Mouse (Mus musculus) intestine, embryonic 15.5 days (tissue): Measurements from ENCODE around the gene Snap23. TPM values are rescaled to one million over a fixed set of nuclear protein-coding genes. Genes with fewer than 3 reads are reported as not detected.

Source experiments
- ATAC-seq: fragments of 200-750 bp; cut with Nextera tagmentation; 2 replicates; pipeline ENCODE4 v1.8.0; 2017; ENCODE audit warnings: moderate TSS enrichment, moderate library complexity
- H3K27ac ChIP-seq: fragments of 300-500 bp; sonication (generic); 2 replicates; pipeline ENCODE4 v1.5.1; 2015; ENCODE audit warnings: mild to moderate bottlenecking, inconsistent platforms
- H3K27me3 ChIP-seq: fragments of 300-500 bp; sonication (generic); replicated peaks from 2 replicates; pipeline ENCODE4 v1.6.1; 2015; ENCODE audit warnings: inconsistent platforms
- H3K36me3 ChIP-seq: fragments of 300-500 bp; sonication (generic); 2 replicates; pipeline ENCODE4 v1.6.1; 2015; ENCODE audit warnings: inconsistent platforms
- H3K4me1 ChIP-seq: fragments of 300-500 bp; sonication (generic); replicated peaks from 2 replicates; pipeline ENCODE4 v1.6.1; 2015; ENCODE audit warnings: inconsistent platforms
- H3K4me2 ChIP-seq: fragments of 300-500 bp; sonication (generic); replicated peaks from 2 replicates; pipeline ENCODE4 v1.6.1; 2015; ENCODE audit warnings: mild to moderate bottlenecking, inconsistent platforms
- H3K4me3 ChIP-seq: fragments of 300-500 bp; sonication (generic); replicated peaks from 2 replicates; pipeline ENCODE4 v1.5.1; 2015; ENCODE audit warnings: inconsistent platforms
- H3K9ac ChIP-seq: fragments of 300-500 bp; sonication (generic); 2 replicates; pipeline ENCODE4 v1.6.1; 2015; ENCODE audit warnings: inconsistent platforms
- H3K9me3 ChIP-seq: fragments of 300-500 bp; sonication (generic); 2 replicates; pipeline ENCODE4 v1.6.1; 2016; ENCODE audit warnings: inconsistent platforms
- WGBS: fragments of 180-500 bp; shearing (Covaris S2); methylation state at CpG from one replicate; pipeline ENCODE4 v1.1.7; 2015; 5-methylcytosine and 5-hydroxymethylcytosine counted together
- polyA plus RNA-seq: library from polyadenylated mRNA; unstranded; fragments of >200 nt; fragmentation: Nextera tagmentation; extraction: Ambion mirVana; gene quantifications from 2 replicates; pipeline ENCODE4 v1.2.1, GENCODE M21; 2015

Snap23 gene
- polyA plus RNA-seq, 1 experiment from 2014 or later, result 51.0 TPM

DNA sequence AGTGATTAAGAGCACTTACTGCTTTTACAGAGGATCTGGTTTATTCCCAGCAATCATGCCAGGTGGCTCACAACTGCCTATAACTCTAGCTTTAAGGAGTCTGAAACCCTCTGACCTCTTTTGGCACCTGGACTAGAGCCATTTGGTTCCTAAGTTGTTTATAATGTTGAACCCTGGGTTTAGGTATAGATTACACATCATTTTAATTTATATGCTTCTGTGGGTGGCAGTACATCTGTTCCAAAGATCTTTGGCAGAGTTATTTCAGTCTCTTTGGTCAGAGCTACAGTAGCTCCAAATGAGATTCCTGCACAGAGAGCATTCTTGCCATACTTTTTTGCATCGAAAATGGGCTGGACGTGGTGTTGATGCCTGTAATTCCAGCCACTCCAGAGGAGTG, 30.3 kb downstream of the Snap23 start:
- Histone ChIP-seq H3K4me2 (no peak overlapping the region), H3K27me3 (no peaks in the 10 kb centered on the region), H3K36me3 (peaks cover 31% of the 10 kb centered on the region), H3K4me3 (no peak overlapping the region), H3K9ac (no peak overlapping the region), H3K27ac (no peak overlapping the region), H3K4me1 (no peaks in the 10 kb centered on the region), H3K9me3 (no peaks in the 10 kb centered on the region)
- ATAC-seq, result no peak
- WGBS, result 91% methylated on average over 2 of the region's 2 CpGs

DNA sequence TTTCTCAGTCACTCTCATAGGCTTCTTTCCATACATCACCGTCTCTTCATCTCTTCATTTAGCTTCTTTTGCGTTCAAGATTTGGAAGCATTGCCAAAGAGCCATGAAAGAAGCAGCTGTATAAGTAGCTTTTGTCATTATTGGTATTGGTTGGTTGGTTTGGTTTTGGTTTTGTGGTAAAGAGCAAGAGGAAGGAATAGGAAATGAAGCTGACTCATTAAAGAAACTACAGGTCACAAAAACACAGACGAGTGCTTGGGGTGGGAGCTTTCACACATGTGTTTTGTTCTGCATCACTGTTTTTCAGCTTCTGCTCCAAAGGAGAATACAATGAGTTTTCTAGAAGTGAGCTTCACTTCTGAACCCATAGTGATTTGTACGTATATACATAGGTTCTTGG, 32.0 kb downstream of the Snap23 start:
- Histone ChIP-seq H3K27ac (no peak overlapping the region), H3K4me2 (no peak overlapping the region), H3K9me3 (no peaks in the 10 kb centered on the region), H3K4me1 (no peaks in the 10 kb centered on the region), H3K36me3 (peaks cover 31% of the 10 kb centered on the region), H3K9ac (no peak overlapping the region), H3K27me3 (no peaks in the 10 kb centered on the region), H3K4me3 (no peak overlapping the region)
- 90% methylated on average over 4 of the region's 4 CpGs for WGBS
- no peak for ATAC-seq

DNA sequence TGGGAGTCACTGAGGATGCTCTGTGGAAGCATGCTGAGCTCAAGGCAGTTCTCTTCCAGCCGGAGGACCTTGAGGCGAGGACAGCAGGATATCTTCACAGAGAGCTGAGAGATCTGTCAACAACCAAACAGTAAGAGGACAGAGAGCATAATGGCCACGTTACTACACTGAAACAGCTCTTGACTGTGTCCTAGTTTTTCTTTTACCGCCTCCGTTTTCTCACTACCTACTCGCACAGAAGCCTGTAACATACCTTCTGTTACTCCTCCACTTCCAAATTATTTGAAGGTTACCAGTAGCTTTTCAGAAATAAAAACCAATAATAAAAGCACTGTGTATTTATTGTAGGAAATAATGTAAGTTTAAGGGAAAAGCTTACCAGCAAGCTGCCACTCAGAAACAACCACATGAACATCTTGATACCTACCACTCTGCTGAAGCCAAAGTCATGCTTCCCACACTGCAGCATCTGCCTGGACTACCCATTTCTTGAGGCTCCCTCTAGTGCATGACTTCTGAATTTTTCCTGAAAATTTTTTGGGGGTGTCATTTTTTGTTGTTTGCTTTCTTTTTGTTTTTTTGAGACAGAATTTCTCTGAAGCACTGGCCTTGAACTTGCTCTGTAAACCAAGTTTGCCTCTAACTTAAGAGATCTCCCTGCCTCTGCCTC, 38.7 kb downstream of the Snap23 start:
- no peak overlapping the region for H3K27ac ChIP-seq
- H3K36me3 ChIP-seq, result no peaks in the 10 kb centered on the region
- no peak for ATAC-seq
- WGBS, result 88% methylated on average over 6 of the region's 6 CpGs
- H3K4me2 ChIP-seq, result no peak overlapping the region
- H3K4me1 ChIP-seq, result 0 out of 2 replicates have a peak, but pooled peaks cover 7% of the 10 kb centered on the region
- H3K9me3 ChIP-seq, result no peaks in the 10 kb centered on the region
- no peak overlapping the region for H3K4me3 ChIP-seq
- no peaks in the 10 kb centered on the region for H3K27me3 ChIP-seq
- no peak overlapping the region for H3K9ac ChIP-seq

DNA sequence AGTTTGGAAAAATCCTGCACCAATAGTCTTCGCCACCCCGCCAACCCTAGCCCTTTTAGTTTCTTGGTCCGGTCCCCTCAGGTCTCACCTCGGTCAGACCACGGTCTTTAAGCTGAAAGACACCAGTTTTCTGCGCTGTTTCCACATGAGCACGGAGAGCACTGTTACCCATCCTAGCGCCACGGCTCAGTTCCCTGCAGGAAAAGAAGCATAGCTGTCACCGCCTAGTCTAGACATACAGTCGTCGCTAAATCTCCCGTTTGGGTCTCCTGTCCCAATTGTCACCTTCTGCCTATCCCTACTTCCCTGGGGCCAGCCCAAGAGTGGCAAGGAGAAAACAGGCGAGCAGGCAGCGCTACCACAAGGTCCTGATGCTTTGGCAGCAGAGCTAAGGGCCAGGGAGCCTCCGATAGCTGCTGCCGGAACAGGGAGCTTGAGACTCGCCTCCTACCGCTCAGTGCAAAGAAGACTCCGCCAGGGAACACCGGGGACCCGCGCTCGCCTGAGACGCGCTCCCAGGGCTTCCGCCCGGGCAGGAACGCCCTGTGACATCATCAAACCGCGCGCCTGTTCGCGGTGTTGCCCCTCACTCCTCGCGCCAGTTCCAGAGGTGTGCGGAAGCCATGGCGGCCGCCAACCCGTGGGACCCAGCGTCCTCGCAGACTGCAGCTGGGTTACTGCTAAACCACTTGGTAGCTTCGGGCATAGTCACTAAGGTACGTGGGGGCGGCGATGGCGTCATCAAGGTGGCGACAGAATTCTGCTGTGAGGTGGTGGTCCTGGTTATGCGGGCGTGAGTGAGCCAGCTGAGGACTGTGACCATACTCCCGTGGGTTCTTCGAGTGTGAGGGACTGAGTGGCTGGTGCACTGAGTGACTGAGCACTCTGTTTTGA, 41.6 kb downstream of the Snap23 start, which contains the start of the genes Haus2 and Lrrc57:
Haus2 (plus strand) TSS at position 554 of the 894 bp plus-strand sequence.
Lrrc57 (minus strand) TSS at position 691 of the 894 bp plus-strand sequence.
- Histone ChIP-seq H3K9me3 (no peaks in the 10 kb centered on the region), H3K27me3 (no peaks in the 10 kb centered on the region), H3K27ac (peak within 1 kb of the TSS; percentile 92), H3K4me2 (peak within 1 kb of the TSS; percentile 70), H3K9ac (peak within 1 kb of the TSS; percentile 82), H3K4me1 (0 out of 2 replicates have a peak, but pooled peaks cover 7% of the 10 kb centered on the region), H3K36me3 (no peaks in the 10 kb centered on the region), H3K4me3 (peak within 1 kb of the TSS; percentile 85)
- peak; percentile 99 for ATAC-seq
- WGBS, result under 1% methylated on average over 52 of the region's 52 CpGs

DNA sequence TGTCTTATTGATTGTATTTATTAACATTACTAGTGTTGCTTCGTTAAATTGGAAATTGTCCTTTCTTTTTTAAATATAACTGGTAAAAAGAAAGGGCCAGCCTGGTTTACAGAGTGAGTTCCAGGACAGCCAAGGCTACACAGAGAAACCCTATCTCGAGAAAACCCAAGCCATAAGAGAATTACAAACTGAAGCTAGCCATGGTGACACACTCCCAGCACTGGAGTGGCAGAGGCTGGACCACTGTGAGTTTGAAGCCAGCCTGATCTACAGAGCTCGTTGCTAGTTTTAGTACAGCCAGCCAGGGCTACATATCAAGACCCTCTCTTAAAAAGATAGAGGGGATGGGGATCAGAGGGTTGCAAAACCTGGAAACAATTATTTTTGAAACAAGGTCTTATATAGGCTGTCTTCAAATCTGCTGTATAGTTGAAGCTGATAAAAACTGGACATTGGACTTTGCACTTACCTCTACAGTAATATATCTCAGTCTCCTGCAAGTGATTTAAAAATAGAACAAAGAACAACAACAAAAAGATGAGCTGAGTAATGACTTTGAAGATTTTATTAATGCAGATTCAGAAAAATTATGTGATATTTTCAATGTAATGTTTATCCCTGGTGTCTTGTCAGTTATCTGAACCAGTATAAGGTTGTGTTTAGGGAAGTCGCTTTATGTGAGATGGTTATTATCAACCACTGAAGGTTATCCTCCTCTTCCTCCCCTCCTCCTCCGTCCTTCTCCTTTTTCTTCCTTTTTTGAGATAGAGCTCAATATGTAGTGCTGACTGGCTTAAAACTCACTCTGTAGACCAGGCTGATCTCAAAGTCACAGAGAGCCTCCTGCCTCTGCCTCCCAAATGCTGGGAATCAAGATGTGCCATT, 49.0 kb downstream of the Snap23 start:
- Histone ChIP-seq H3K27me3 (no peaks in the 10 kb centered on the region), H3K4me1 (no peaks in the 10 kb centered on the region), H3K9me3 (no peaks in the 10 kb centered on the region), H3K9ac (no peak overlapping the region), H3K36me3 (peaks cover 14% of the 10 kb centered on the region; the same call in 1 of the 2 replicates), H3K27ac (no peak overlapping the region), H3K4me3 (no peak overlapping the region), H3K4me2 (no peak overlapping the region)
- WGBS, result 87% methylated on average over 5 of the region's 5 CpGs
- ATAC-seq, result peak; percentile 59

DNA sequence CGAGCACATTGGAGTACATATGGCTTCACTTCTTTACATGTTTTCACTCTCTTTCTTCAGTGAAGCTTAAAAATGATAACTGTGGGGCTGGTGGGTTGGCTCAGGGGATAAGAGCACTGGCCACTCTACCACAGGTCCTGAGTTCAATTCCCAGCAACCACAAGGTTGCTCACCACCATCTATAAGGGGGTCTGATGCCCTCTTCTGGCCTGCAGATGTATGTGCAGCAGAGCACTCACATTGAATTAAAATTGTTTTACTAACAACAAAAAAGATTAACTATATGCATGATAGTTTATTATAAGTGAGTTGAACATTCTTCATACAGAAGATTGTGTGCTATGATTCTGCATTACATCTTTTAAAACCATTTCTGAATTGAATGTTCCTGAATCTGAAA, 52.1 kb downstream of the Snap23 start:
- H3K36me3 ChIP-seq, result peaks cover 14% of the 10 kb centered on the region; the same call in 1 of the 2 replicates
- H3K4me3 ChIP-seq, result no peak overlapping the region
- 100% methylated on average over 1 of the region's 1 CpGs for WGBS
- no peaks in the 10 kb centered on the region for H3K27me3 ChIP-seq
- no peak for ATAC-seq
- H3K4me2 ChIP-seq, result no peak overlapping the region
- H3K4me1 ChIP-seq, result no peaks in the 10 kb centered on the region
- H3K27ac ChIP-seq, result no peak overlapping the region
- H3K9ac ChIP-seq, result no peak overlapping the region
- H3K9me3 ChIP-seq, result no peaks in the 10 kb centered on the region

DNA sequence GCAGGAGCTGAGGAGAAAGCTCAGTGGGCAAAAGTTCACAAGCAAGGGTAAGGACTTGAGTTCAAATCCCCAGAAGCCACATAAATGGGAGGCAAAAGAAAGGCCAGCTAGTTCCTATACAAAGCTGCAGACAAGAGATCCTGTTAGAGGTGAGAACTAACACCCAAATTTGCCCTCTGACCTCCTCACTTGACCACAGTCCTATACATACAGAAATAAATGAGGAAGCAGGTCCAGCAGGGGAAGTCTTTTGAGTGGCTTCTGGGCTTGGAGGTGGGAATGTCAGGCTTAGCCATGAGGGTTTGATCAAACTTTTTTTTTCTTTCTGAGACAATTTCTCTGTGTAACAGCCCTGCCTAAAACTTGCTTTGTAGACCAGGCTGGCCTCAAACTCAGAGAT, 55.4 kb downstream of the Snap23 start:
- Histone ChIP-seq H3K27ac (no peak overlapping the region), H3K27me3 (no peaks in the 10 kb centered on the region), H3K9ac (no peak overlapping the region), H3K4me1 (no peaks in the 10 kb centered on the region), H3K4me2 (no peak overlapping the region), H3K4me3 (no peak overlapping the region), H3K36me3 (peaks cover 11% of the 10 kb centered on the region; the same call in 1 of the 2 replicates), H3K9me3 (no peaks in the 10 kb centered on the region)
- no peak for ATAC-seq

DNA sequence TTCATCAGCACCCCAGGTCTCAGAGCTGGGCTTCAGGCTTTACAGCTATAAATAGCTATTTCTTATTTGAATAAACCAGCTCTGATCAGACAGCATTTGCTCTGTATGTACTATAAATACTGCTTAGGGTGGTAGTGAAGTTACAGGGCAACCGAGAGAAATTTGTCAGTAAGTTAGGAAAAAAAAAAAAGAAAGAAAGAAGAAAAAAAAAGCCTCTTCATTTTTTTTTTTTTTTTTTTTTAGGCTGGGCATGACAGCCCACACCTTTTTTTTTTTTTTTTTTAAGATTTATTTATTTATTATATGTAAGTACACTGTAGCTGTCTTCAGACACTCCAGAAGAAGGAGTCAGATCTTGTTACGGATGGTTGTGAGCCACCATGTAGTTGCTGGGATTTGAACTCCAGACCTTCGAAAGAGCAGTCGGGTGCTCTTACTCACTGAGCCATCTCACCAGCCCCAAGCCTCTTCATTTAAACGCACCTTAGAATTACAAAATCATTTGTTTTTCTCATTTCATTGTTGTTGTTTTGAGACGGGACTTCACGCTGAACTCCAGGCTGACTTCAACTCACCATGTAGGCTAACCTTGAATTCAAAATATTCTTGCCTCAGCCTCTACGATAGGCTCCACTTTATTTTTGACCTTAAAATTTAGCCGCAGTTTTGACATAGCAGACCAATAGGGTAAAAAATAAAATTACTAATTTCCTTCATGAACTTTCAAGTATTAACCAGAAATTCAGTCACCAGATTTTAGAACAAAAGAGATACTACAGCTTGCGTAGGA, 60.8 kb downstream of the Snap23 start:
- Histone ChIP-seq H3K36me3 (no peaks in the 10 kb centered on the region), H3K4me3 (peak overlapping the region; percentile 59), H3K9ac (no peak overlapping the region), H3K4me1 (0 out of 2 replicates have a peak, but pooled peaks cover 3% of the 10 kb centered on the region), H3K4me2 (peak overlapping the region; percentile 82), H3K9me3 (no peaks in the 10 kb centered on the region), H3K27ac (no peak overlapping the region), H3K27me3 (no peaks in the 10 kb centered on the region)
- WGBS, result 28% methylated on average over 10 of the region's 10 CpGs
- ATAC-seq, result peak; percentile 36

DNA sequence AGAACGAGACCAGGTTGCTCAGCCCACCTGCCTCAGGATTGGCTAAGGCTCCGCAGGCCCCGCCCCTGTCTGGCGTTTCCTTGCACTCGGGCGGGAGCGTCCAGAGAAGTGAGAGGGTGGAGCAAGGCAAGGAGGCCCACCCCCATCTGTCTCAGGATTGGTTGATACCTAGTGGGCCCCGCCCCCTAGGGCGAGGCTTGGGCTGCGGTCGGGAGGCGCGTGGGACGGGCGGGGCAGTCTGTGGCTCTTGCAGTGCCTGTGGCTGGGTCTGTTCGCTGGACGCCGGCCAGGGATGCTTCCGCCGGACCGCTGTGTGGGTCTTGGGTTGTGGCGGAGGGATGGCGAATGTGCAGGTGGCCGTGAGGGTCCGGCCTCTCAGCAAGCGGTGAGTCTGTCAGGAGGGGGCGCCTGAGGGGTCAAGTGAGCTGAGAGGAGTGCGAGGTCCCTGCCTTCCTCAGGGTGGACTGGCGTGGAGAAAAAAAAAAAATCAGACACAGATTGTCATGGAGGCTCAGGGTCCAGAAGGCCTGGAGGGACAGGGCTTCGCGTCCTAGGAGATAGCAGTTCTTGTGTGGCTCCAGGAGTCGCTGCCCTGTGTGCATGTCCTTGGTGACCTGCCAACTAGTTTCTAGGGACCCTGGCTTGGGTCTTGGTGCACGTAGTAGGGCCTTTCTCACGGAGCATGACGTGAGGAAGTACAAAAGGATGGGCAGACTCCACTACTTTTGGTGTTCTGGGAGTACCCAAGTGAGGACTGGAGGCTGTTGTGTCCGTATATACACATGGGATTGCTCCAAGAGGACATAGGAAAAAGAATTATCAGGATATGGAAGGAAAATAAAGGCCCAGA, 61.6 kb downstream of the Snap23 start, which contains the start of gene Stard9:
Stard9 (plus strand) TSS at position 236 of the 850 bp plus-strand sequence.
- Histone ChIP-seq H3K9ac (peak within 1 kb of the TSS; percentile 58), H3K4me1 (0 out of 2 replicates have a peak, but pooled peaks cover 3% of the 10 kb centered on the region)
- 2% methylated on average over 36 of the region's 36 CpGs for WGBS

DNA sequence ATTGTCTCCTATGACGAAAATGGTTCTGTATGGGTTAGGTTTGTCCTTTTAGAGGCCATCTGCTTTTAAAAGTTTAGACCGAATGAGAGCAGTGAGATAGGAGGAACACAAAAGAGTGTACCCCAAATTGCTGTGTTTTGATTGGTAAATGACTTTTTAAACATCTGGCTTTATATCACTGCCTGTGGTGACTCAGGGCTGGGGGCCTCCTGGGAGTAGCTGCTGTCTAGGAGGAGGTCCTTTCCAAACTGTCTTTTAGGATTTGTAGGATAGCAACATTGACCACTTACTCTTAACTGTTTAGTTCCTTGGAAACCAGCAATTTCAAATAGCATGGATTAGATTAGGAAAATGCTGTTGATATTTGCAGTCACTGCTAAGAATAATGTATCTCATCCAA, 62.8 kb downstream of the Snap23 start:
- no peak for ATAC-seq
- Histone ChIP-seq H3K4me2 (peak overlapping the region; percentile 82), H3K4me1 (0 out of 2 replicates have a peak, but pooled peaks cover 3% of the 10 kb centered on the region), H3K27ac (no peak overlapping the region), H3K4me3 (no peak overlapping the region), H3K36me3 (peaks cover 5% of the 10 kb centered on the region), H3K9me3 (no peaks in the 10 kb centered on the region), H3K27me3 (no peaks in the 10 kb centered on the region), H3K9ac (no peak overlapping the region)
- 84% methylated on average over 2 of the region's 2 CpGs for WGBS

More for the DNA sequence above, 61.6 kb downstream of the Snap23 start, which contains the start of gene Stard9:
- Histone ChIP-seq H3K36me3 (no peaks in the 10 kb centered on the region), H3K4me2 (peak within 1 kb of the TSS; percentile 82), H3K27ac (peak within 1 kb of the TSS; percentile 51; the same call in 1 of the 2 replicates), H3K27me3 (no peaks in the 10 kb centered on the region), H3K4me3 (peak within 1 kb of the TSS; percentile 59), H3K9me3 (no peaks in the 10 kb centered on the region)
- ATAC-seq, result peak; percentile 100
